Mouse (Mus musculus) cerebellum, adult 18-20 months (tissue): ENCODE measurements around the gene Isca1.
"Not testable (repeated sequence)": the region's sequence is repeated elsewhere in the genome, so short reads cannot be mapped to it uniquely, and the experiment has no call there.

Experiments used
- DNase-seq, 2 experiments: peaks; one replicate each; pipeline ENCODE4 v3.0.0; 2021

Gene Isca1

GRCm38 (mm10) chr13:59746164-59746563 lies 23.4 kb downstream of the Isca1 start:
- no peak for DNase-seq

GRCm38 (mm10) chr13:59745462-59745861 lies 24.1 kb downstream of the Isca1 start:
- no peak for DNase-seq

- no peak for DNase-seq
These were observed 27.9 kb downstream of the Isca1 start for GRCm38 (mm10) chr13:59741697-59742096.

GRCm38 (mm10) chr13:59741096-59741495 lies 28.5 kb downstream of the Isca1 start:
- DNase-seq: no peak

GRCm38 (mm10) chr13:59739397-59739796 lies 30.2 kb downstream of the Isca1 start:
- DNase-seq: no peak

- DNase-seq: no peak
These were observed 31.2 kb downstream of the Isca1 start for GRCm38 (mm10) chr13:59738455-59738854.

- DNase-seq: no peak
These were observed 34.4 kb downstream of the Isca1 start for GRCm38 (mm10) chr13:59735190-59735589.

- not testable (repeated sequence) for DNase-seq
These were observed 35.3 kb downstream of the Isca1 start for GRCm38 (mm10) chr13:59734347-59734746.

GRCm38 (mm10) chr13:59733936-59734335 lies 35.7 kb downstream of the Isca1 start:
- no peak for DNase-seq

- DNase-seq: no peak
These were observed 38.0 kb downstream of the Isca1 start, which contains the start of gene Spata31d1d for GRCm38 (mm10) chr13:59731652-59732051. Gene Spata31d1d (minus strand): TSS chr13:59731752.

- DNase-seq: peak; percentile 83 to 85
These were observed 41.1 kb downstream of the Isca1 start for GRCm38 (mm10) chr13:59728378-59729093.

- DNase-seq: no peak
These were observed 43.3 kb downstream of the Isca1 start for GRCm38 (mm10) chr13:59726139-59726867.

- not testable (repeated sequence) for DNase-seq
These were observed 47.5 kb downstream of the Isca1 start for GRCm38 (mm10) chr13:59722089-59722488.

- DNase-seq: no peak
These were observed 50.1 kb downstream of the Isca1 start for GRCm38 (mm10) chr13:59719475-59719874.

GRCm38 (mm10) chr13:59718857-59719440 lies 50.7 kb downstream of the Isca1 start:
- not testable (repeated sequence) for DNase-seq

- DNase-seq: no peak
These were observed 55.9 kb downstream of the Isca1 start for GRCm38 (mm10) chr13:59713710-59714109.

- DNase-seq: not testable (repeated sequence)
These were observed 57.6 kb downstream of the Isca1 start, which contains the start of gene Spata31d1b for GRCm38 (mm10) chr13:59711984-59712383. Gene Spata31d1b (plus strand): TSS chr13:59712284.

- no peak for DNase-seq
These were observed 59.4 kb downstream of the Isca1 start, which contains the start of gene Spata31d1a for GRCm38 (mm10) chr13:59710230-59710629. Gene Spata31d1a (minus strand): TSS chr13:59710330.
